Mouse (Mus musculus) liver, embryonic 14.5 days (tissue): ENCODE data around the gene Rap2b.

Experiments
- CTCF ChIP-seq: IDR thresholded peaks from 2 replicates; pipeline ENCODE4 v1.5.1; 2016; ENCODE audit warnings: antibody characterized with exemption, low read depth, control low read depth
- EP300 ChIP-seq: IDR thresholded peaks from 2 replicates; pipeline ENCODE4 v1.6.1; 2016; ENCODE audit warnings: antibody characterized with exemption, low read depth

DNA sequence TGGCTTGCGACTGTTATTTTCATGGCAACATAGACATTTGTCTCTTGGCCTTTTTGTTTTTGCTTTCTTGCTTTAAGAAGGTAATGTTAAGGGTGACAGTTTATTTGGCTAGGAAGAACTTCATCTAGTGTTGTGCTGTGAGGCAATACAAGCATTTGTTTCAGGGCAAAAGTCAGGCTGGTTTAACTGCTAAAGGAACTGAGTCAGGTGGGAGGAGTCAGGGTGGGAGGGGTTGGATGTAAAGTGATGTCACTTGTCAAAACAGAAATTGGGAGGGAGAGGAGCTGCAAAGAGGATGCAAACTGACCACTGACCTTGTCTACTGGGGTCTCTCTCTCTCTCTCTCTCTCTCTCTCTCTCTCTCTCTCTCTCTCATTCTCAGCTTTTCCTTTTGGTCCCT lies 7.0 kb downstream of the Rap2b start:
- no peak for TF ChIP-seq CTCF
- TF ChIP-seq EP300 = no peak
